Mouse (Mus musculus) ES-Bruce4 (cell line): ENCODE measurements around the gene Anks4b. TPM values are rescaled to one million over a fixed set of nuclear protein-coding genes. Genes with fewer than 3 reads are reported as not detected.

Experiments
- H3K27ac ChIP-seq: 2 replicates; pipeline ENCODE4 v1.5.1; 2012; ENCODE audit warnings: low read length, inconsistent platforms; ENCODE audit not compliant: insufficient read depth
- H3K27me3 ChIP-seq: 2 replicates; pipeline ENCODE4 v1.6.1; 2012; ENCODE audit warnings: mild to moderate bottlenecking, low read length, inconsistent platforms; ENCODE audit not compliant: control insufficient read depth, poor library complexity, insufficient read depth, severe bottlenecking
- H3K36me3 ChIP-seq: 2 replicates; pipeline ENCODE4 v1.6.1; 2012; ENCODE audit warnings: inconsistent platforms, mild to moderate bottlenecking, low read length, moderate library complexity; ENCODE audit not compliant: control insufficient read depth, poor library complexity, insufficient read depth, severe bottlenecking
- H3K4me1 ChIP-seq: one replicate; pipeline ENCODE4 v1.8.1; 2011; ENCODE audit warnings: low read length; ENCODE audit not compliant: control insufficient read depth, insufficient read depth
- H3K4me3 ChIP-seq: 2 replicates; pipeline ENCODE4 v1.5.1; 2011; ENCODE audit warnings: low read depth, mild to moderate bottlenecking, low read length
- H3K9ac ChIP-seq: 2 replicates; pipeline ENCODE4 v1.6.1; 2012; ENCODE audit warnings: low read depth, mild to moderate bottlenecking, inconsistent platforms; ENCODE audit not compliant: poor library complexity, severe bottlenecking
- H3K9me3 ChIP-seq: replicated peaks from 2 replicates; pipeline ENCODE4 v1.6.1; 2012; ENCODE audit warnings: mild to moderate bottlenecking, low read length, inconsistent platforms; ENCODE audit not compliant: control insufficient read depth, poor library complexity, insufficient read depth, severe bottlenecking
- CTCF ChIP-seq: IDR thresholded peaks from one replicate; pipeline ENCODE4 v1.8.1; 2011; ENCODE audit warnings: low read depth, low read length
- EP300 ChIP-seq: IDR thresholded peaks from 2 replicates; pipeline ENCODE4 v1.6.1; 2011; ENCODE audit warnings: low read depth, low read length; ENCODE audit not compliant: insufficient read depth
- POLR2A ChIP-seq: IDR thresholded peaks from one replicate; pipeline ENCODE4 v1.8.1; 2011; ENCODE audit warnings: low read length; ENCODE audit not compliant: insufficient read depth
- polyA plus RNA-seq: library from polyadenylated mRNA; stranded (reverse); fragments of >200 nt; gene quantifications from 2 replicates; pipeline ENCODE4 v1.2.4, GENCODE M21; 2011; ENCODE audit warnings: low read depth; ENCODE audit not compliant: missing spikeins, insufficient read depth, insufficient read length

The Anks4b gene
- not detected in 2 replicates for polyA plus RNA-seq

DNA sequence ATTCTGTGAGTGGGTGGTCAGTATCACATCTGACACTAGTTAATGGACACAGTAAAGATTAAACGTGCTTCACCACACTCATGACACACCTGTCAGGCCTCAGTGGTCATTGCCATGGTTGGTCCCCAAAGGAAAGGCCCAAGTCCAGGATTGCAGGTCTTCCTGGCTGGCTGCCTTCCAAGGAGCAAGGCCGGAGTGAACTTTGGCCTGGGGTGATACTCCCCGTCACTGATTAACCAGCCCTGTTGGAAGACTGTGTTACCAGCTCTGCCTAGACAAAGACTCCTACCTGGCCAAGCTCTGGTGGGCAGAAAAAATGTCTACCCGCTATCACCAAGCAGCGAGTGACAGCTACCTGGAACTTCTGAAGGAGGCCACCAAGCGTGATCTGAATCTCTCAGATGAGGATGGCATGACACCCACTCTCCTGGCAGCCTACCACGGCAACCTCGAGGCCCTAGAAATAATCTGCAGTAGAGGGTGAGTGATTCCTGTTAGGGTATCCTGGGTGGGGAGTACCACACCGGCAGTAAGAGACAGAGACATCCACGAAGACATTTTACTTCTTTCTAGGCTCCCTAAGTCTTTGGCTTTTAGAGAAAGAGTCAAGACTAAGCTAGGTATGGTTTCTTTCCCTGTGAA lies at the start of gene Anks4b:
TSS of gene Anks4b (plus strand) at position 256 of the 642 bp plus-strand sequence.
- Histone ChIP-seq H3K27ac (no peak within 1 kb of the TSS), H3K27me3 (no peaks in the 10 kb centered on the region), H3K4me1 (peaks cover 2% of the 10 kb centered on the region), H3K9me3 (no peaks in the 10 kb centered on the region), H3K36me3 (no peaks in the 10 kb centered on the region), H3K9ac (no peak within 1 kb of the TSS), H3K4me3 (no peak within 1 kb of the TSS)
- TF ChIP-seq EP300 (no peak), POLR2A (no peak), CTCF (no peak)

DNA sequence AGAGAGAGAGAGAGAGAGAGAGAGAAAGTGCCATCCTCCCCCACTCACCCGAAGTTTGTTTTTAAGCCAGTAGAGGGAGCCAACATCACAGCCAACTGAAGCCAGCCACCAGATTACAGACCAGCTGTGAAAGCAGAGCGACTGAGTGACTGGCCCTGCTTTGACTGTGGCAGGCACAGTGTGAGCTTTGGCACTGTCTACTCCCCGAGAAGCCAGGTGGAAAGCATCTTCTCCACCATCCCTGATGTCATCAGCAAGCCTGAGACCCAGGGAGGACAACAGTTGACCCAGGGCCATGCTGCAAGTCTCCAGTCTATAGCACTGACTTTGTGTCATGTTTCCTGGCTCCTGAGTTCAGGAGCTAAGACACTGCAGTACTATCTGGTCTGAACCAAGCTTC lies 48.8 kb upstream of the Anks4b start:
- H3K4me3 ChIP-seq, result no peak overlapping the region
- H3K27ac ChIP-seq, result no peak overlapping the region
- H3K4me1 ChIP-seq, result no peaks in the 10 kb centered on the region
- no peaks in the 10 kb centered on the region for H3K36me3 ChIP-seq
- no peaks in the 10 kb centered on the region for H3K9me3 ChIP-seq
- TF ChIP-seq CTCF, result peak; percentile 71
- no peak for TF ChIP-seq EP300
- H3K27me3 ChIP-seq, result no peaks in the 10 kb centered on the region
- H3K9ac ChIP-seq, result no peak overlapping the region

DNA sequence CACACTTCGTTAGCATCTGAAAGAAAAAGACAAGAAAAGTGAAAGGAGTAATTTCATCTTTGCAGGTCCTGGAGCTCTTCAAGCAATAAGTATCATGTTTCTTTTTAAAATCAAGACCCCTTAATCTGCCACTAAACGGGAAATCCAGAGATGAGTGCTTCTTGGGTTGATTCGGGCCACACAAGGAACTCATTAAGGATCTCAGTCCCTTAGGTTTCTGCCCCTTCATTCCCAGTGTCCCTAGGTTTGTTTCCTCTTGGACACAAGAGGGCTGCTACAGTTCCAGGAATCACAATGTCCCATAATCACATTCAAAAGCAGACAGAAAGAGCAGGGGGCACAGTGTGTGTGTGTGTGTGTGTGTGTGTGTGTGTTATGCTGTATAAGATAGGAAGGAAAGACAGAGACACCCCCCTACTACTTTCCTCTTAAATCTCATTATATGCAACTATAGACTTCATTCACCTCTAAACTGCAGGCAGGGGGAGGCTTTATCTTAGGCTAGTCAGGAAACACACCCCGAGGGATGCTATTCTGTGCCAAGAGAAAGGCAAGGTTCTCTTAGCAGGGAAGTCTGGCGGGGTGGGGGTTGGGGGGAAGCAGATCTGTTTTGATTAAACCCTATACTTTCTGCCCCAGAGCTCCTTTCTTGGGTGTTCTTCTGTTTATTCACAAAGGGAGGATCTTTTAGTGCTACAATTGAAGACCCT lies 46.5 kb upstream of the Anks4b start:
- Histone ChIP-seq H3K9me3 (no peaks in the 10 kb centered on the region), H3K4me1 (no peaks in the 10 kb centered on the region), H3K27me3 (no peaks in the 10 kb centered on the region), H3K4me3 (no peak overlapping the region), H3K36me3 (no peaks in the 10 kb centered on the region), H3K27ac (no peak overlapping the region), H3K9ac (no peak overlapping the region)
- no peak for TF ChIP-seq POLR2A
- TF ChIP-seq CTCF, result no peak
- TF ChIP-seq EP300, result no peak

DNA sequence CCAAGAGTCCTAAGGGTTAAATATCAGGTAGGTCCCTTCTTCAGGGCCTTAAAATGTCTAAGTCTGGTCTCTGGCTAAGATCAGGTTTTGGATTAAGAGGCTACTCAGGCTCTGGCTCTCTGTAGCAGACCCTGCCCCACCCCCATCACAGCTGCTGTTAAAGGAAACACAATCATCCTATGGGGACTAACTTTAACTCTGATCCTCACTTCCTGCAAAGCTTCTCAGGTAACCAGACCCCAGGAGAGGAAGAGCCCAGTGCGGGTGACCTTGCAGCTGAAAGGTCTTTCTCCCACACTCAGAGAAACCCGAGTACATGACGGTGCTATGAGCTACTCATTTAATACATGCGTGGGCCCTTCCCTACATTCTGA lies 46.0 kb upstream of the Anks4b start:
- no peak for TF ChIP-seq CTCF
- 0 out of 2 replicates have a peak, but pooled peaks have one; percentile 33 for TF ChIP-seq EP300
- TF ChIP-seq POLR2A, result no peak
- Histone ChIP-seq H3K9ac (no peak overlapping the region), H3K27me3 (no peaks in the 10 kb centered on the region), H3K36me3 (no peaks in the 10 kb centered on the region), H3K4me3 (no peak overlapping the region), H3K27ac (no peak overlapping the region), H3K9me3 (no peaks in the 10 kb centered on the region), H3K4me1 (no peaks in the 10 kb centered on the region)

DNA sequence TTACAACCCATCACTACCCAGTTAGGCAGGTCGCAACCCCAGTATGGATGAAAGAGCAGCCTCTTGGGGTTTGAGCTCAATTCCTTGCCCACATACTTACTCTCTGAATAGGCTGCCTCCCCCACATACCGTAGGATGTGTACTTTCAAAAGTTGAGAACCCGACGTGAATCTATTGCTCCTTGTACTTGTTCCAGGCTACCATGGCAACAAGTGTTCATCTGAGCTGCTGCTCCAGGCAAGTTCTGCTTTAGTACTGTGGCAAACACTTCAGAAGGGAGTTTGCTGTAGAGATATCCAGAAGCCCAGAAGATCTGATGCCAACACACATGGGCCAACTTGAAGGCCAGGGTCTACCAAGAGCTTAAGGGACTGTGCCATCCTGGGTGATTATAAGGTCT lies 44.7 kb upstream of the Anks4b start:
- TF ChIP-seq EP300, result no peak
- TF ChIP-seq POLR2A, result no peak
- no peak for TF ChIP-seq CTCF
- Histone ChIP-seq H3K9me3 (no peaks in the 10 kb centered on the region), H3K27me3 (no peaks in the 10 kb centered on the region), H3K36me3 (no peaks in the 10 kb centered on the region), H3K4me1 (no peaks in the 10 kb centered on the region), H3K9ac (no peak overlapping the region), H3K4me3 (no peak overlapping the region), H3K27ac (no peak overlapping the region)

DNA sequence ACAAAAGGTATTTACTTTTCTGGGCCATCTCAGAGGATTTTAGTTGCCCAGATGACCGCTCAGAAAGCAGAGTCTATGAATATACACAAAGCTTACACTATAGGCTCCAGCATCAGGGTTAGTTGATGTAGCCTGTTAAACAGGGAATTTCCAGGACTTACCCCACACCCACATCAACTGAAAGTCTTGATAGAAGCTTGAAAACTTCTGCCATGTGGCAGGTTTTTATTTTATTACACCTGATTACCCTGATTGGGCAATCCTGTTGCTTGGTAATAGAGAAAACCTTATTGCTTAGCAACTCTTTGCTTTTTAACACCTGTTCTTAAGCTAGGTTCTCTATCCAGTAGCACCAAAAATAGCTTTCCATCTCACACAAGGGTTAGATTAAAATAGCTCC lies 30.9 kb upstream of the Anks4b start:
- TF ChIP-seq CTCF, result no peak
- TF ChIP-seq POLR2A, result no peak
- no peak for TF ChIP-seq EP300
- no peaks in the 10 kb centered on the region for H3K9me3 ChIP-seq

More for the DNA sequence above, 30.9 kb upstream of the Anks4b start:
- H3K27me3 ChIP-seq, result no peaks in the 10 kb centered on the region
- no peaks in the 10 kb centered on the region for H3K4me1 ChIP-seq
- no peak overlapping the region for H3K27ac ChIP-seq
- H3K9ac ChIP-seq, result no peak overlapping the region
- H3K4me3 ChIP-seq, result no peak overlapping the region
- no peaks in the 10 kb centered on the region for H3K36me3 ChIP-seq
